Mouse (Mus musculus): ENCODE data around the gene D430041D05Rik.

Gene D430041D05Rik

GRCm38 (mm10) chr2:104333952-104334351, 76.9 kb downstream of the D430041D05Rik start:
- DNase-seq: no peak

- no peak for DNase-seq
Measured at GRCm38 (mm10) chr2:104332707-104333106, 78.1 kb downstream of the D430041D05Rik start.

GRCm38 (mm10) chr2:104331261-104331660, 79.6 kb downstream of the D430041D05Rik start:
- DNase-seq: no peak

- no peak for DNase-seq
Measured at GRCm38 (mm10) chr2:104327116-104327794, 83.6 kb downstream of the D430041D05Rik start.

GRCm38 (mm10) chr2:104323773-104324172, 87.0 kb downstream of the D430041D05Rik start:
- no peak for DNase-seq

- DNase-seq: no peak
Measured at GRCm38 (mm10) chr2:104323351-104323750, 87.5 kb downstream of the D430041D05Rik start.

GRCm38 (mm10) chr2:104320061-104320624, 90.7 kb downstream of the D430041D05Rik start:
- no peak for DNase-seq

- DNase-seq: no peak
Measured at GRCm38 (mm10) chr2:104319443-104319842, 91.4 kb downstream of the D430041D05Rik start.

- no peak for DNase-seq
Measured at GRCm38 (mm10) chr2:104318881-104319280, 91.9 kb downstream of the D430041D05Rik start.

GRCm38 (mm10) chr2:104318259-104318658, 92.6 kb downstream of the D430041D05Rik start:
- DNase-seq: no peak

GRCm38 (mm10) chr2:104317631-104318030, 93.2 kb downstream of the D430041D05Rik start:
- no peak for DNase-seq

GRCm38 (mm10) chr2:104316483-104316882, 94.3 kb downstream of the D430041D05Rik start:
- DNase-seq: no peak

- DNase-seq: no peak
Measured at GRCm38 (mm10) chr2:104313246-104313645, 97.6 kb downstream of the D430041D05Rik start.

- no peak for DNase-seq
Measured at GRCm38 (mm10) chr2:104307102-104307501, 103.7 kb downstream of the D430041D05Rik start.

- no peak for DNase-seq
Measured at GRCm38 (mm10) chr2:104305722-104306121, 105.1 kb downstream of the D430041D05Rik start.

- DNase-seq: no peak
Measured at GRCm38 (mm10) chr2:104299912-104300311, 110.9 kb downstream of the D430041D05Rik start.

- peak; percentile 61 for DNase-seq
Measured at GRCm38 (mm10) chr2:104299160-104299559, 111.7 kb downstream of the D430041D05Rik start.

GRCm38 (mm10) chr2:104286821-104287220, 124.0 kb downstream of the D430041D05Rik start:
- no peak for DNase-seq

- no peak for DNase-seq
Measured at GRCm38 (mm10) chr2:104283401-104283955, 127.3 kb downstream of the D430041D05Rik start.

- no peak for DNase-seq
Measured at GRCm38 (mm10) chr2:104282835-104283234, 128.0 kb downstream of the D430041D05Rik start.

GRCm38 (mm10) chr2:104267049-104267448, 143.8 kb downstream of the D430041D05Rik start:
- DNase-seq: no peak

GRCm38 (mm10) chr2:104261741-104262067, 149.1 kb downstream of the D430041D05Rik start:
- no peak for DNase-seq

- DNase-seq: no peak
Measured at GRCm38 (mm10) chr2:104260920-104261740, 149.7 kb downstream of the D430041D05Rik start.

- no peak for DNase-seq
Measured at GRCm38 (mm10) chr2:104256585-104256984, 154.2 kb downstream of the D430041D05Rik start.

Measured in thymus, postnatal 25 days (tissue).